Mouse (Mus musculus) ES-E14 (cell line): ENCODE measurements at regions not wholly inside any gene's neighbourhood (a gene's known extent, or its start where the extent isn't known, plus 50 kb on each side); places are given as distances from the start of the nearest gene placed in this dataset.

Experiments
- DNase-seq: peaks from one replicate; pipeline ENCODE4 v3.0.0-alpha.2; 2013; ENCODE audit warnings: low read depth, low spot score
- H3K27ac ChIP-seq: 2 replicates; pipeline ENCODE4 v1.5.1; 2012; ENCODE audit warnings: low read depth, mild to moderate bottlenecking, low read length, moderate library complexity, mixed read lengths; ENCODE audit not compliant: poor library complexity, insufficient read depth, severe bottlenecking
- H3K36me3 ChIP-seq: 2 replicates; pipeline ENCODE4 v1.6.1; 2012; ENCODE audit warnings: mild to moderate bottlenecking, low read length, moderate library complexity, mixed read lengths; ENCODE audit not compliant: control insufficient read depth, poor library complexity, insufficient read depth, severe bottlenecking
- H3K4me1 ChIP-seq, 2 experiments: fragments of 150-350 bp in 1 of 2; sonication (generic) in 1 of 2; 2 replicates each; pipeline ENCODE4 v1.6.1; 2012; ENCODE audit warnings: low read length in 2 of 2, mild to moderate bottlenecking in 1 of 2, mixed read lengths in 1 of 2; ENCODE audit not compliant: control insufficient read depth in 2 of 2, insufficient read depth in 2 of 2, poor library complexity in 1 of 2
- H3K4me3 ChIP-seq, 2 experiments: fragments of 150-350 bp in 1 of 2; sonication (generic) in 1 of 2; 2 replicates each; pipeline ENCODE4 v1.5.1; 2012; ENCODE audit warnings: low read length in 2 of 2, low read depth in 1 of 2, mild to moderate bottlenecking in 1 of 2, mixed read lengths in 1 of 2; ENCODE audit not compliant: insufficient read depth in 1 of 2, poor library complexity in 1 of 2, severe bottlenecking in 1 of 2
- H3K9ac ChIP-seq: 2 replicates; pipeline ENCODE4 v1.6.1; 2012; ENCODE audit warnings: low read depth, mild to moderate bottlenecking, low read length, mixed read lengths; ENCODE audit not compliant: poor library complexity, insufficient read depth, severe bottlenecking
- H3K9me3 ChIP-seq: fragments of 150-350 bp; sonication (generic); 2 replicates; pipeline ENCODE4 v1.6.1; 2012; ENCODE audit warnings: low read depth, mild to moderate bottlenecking, low read length; ENCODE audit not compliant: control insufficient read depth, insufficient read depth
- CHD2 ChIP-seq: IDR thresholded peaks from 2 replicates; pipeline ENCODE4 v1.6.1; 2014; ENCODE audit warnings: mild to moderate bottlenecking, low read depth, low read length, inconsistent platforms
- HCFC1 ChIP-seq: IDR thresholded peaks from 2 replicates; pipeline ENCODE4 v1.6.1; 2012; ENCODE audit warnings: low read length, inconsistent platforms, borderline replicate concordance; ENCODE audit not compliant: insufficient read depth
- MAFK ChIP-seq: IDR thresholded peaks from 2 replicates; pipeline ENCODE4 v1.6.1; 2014; ENCODE audit warnings: mild to moderate bottlenecking, low read depth, low read length, inconsistent platforms; ENCODE audit not compliant: insufficient read depth
- ZC3H11A ChIP-seq: IDR thresholded peaks from 2 replicates; pipeline ENCODE4 v1.6.1; 2012; ENCODE audit warnings: low read depth, mild to moderate bottlenecking, inconsistent platforms, low read length, borderline replicate concordance
- ZNF384 ChIP-seq: IDR thresholded peaks from 2 replicates; pipeline ENCODE4 v1.6.1; 2012; ENCODE audit warnings: low read depth, low read length, inconsistent platforms
- in situ Hi-C, 2 experiments: fragments of 600-800 bp; cut with MboI; formaldehyde crosslinking; loops; one replicate each; pipeline ENCODE4 v1.15.1; 2025; ENCODE audit warnings: low sequenced_read_pairs in 2 of 2, inconsistent platforms in 1 of 2; ENCODE audit not compliant: unreplicated experiment in 2 of 2

- no peaks in the 10 kb centered on the region for H3K36me3 ChIP-seq
- no peaks in the 10 kb centered on the region for H3K4me1 ChIP-seq
- H3K9me3 ChIP-seq = no peaks in the 10 kb centered on the region
- no peak overlapping the region for H3K27ac ChIP-seq
- H3K9ac ChIP-seq = no peak overlapping the region
- no peak overlapping the region for H3K4me3 ChIP-seq
- no peak for TF ChIP-seq MAFK
- TF ChIP-seq CHD2 = no peak
- no peak for TF ChIP-seq ZNF384
- TF ChIP-seq HCFC1 = no peak
- TF ChIP-seq ZC3H11A = no peak
- DNase-seq = no peak
- in situ Hi-C loops = no loop called here
Measured at GRCm38 (mm10) chr3:157371509-157371908, 162.5 kb upstream of the Zranb2 start.

GRCm38 (mm10) chr3:157373333-157373732, 160.6 kb upstream of the Zranb2 start:
- Histone ChIP-seq H3K36me3 (no peaks in the 10 kb centered on the region), H3K9me3 (no peaks in the 10 kb centered on the region), H3K9ac (no peak overlapping the region), H3K4me3 (no peak overlapping the region), H3K4me1 (no peaks in the 10 kb centered on the region), H3K27ac (no peak overlapping the region)
- in situ Hi-C loops = no loop called here
- TF ChIP-seq MAFK = no peak
- TF ChIP-seq CHD2 = no peak
- no peak for TF ChIP-seq ZC3H11A
- no peak for TF ChIP-seq HCFC1
- TF ChIP-seq ZNF384 = no peak
- no peak for DNase-seq

GRCm38 (mm10) chr3:157374178-157374577, 159.8 kb upstream of the Zranb2 start:
- Histone ChIP-seq H3K4me1 (no peaks in the 10 kb centered on the region), H3K4me3 (no peak overlapping the region), H3K9ac (no peak overlapping the region), H3K36me3 (no peaks in the 10 kb centered on the region), H3K27ac (no peak overlapping the region), H3K9me3 (no peaks in the 10 kb centered on the region)
- TF ChIP-seq CHD2 = no peak
- TF ChIP-seq MAFK = no peak
- no peak for TF ChIP-seq HCFC1
- TF ChIP-seq ZC3H11A = no peak
- in situ Hi-C loops = no loop called here
- DNase-seq = no peak

DNA sequence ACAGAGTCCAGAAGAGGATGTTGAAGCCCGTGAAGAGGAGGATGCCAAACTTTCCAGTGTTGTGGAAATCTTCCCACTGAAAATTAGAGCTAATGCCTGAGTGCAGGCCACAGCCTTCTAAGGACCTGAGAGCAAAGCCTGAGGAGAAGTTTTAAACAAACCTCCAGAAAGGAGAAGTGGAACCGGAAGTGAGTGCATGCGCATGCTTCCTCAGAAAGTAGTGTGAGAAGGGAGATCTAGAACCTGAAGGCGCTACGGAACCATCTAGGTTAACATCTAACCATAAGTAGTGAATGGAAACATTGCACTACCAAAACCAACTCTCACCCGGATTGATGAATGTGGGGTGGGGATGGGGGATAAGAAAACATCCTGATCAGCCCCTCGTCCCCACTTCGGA, 156.4 kb upstream of the Zranb2 start:
- DNase-seq = no peak
- no peaks in the 10 kb centered on the region for H3K9me3 ChIP-seq
- no peak overlapping the region for H3K4me3 ChIP-seq
- in situ Hi-C loops = no loop called here
- H3K36me3 ChIP-seq = no peaks in the 10 kb centered on the region
- H3K9ac ChIP-seq = no peak overlapping the region
- H3K4me1 ChIP-seq = no peaks in the 10 kb centered on the region
- TF ChIP-seq ZC3H11A (no peak), MAFK (no peak)
- H3K27ac ChIP-seq = no peak overlapping the region

DNA sequence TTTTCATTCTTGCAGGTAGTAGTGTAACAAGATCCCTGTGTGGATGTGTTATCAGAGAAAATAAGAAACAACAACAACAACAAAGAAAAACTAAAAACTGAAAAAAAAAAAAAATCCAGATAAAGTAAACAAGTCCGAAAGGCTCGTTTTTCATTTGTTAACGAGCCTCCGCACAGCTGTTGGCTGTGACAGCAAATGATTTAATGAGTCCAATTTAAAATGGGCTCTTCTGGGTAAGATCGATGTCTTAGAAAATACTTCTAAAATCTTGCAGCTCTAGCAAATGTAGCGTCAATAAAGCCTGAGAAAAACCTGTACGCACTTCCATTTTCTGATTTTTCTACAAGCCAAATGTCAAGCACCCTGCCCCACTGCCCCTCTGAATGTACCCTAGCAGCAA, 155.8 kb upstream of the Zranb2 start:
- H3K4me3 ChIP-seq = no peak overlapping the region
- no peak overlapping the region for H3K27ac ChIP-seq
- no peak overlapping the region for H3K9ac ChIP-seq
- in situ Hi-C loops = no loop called here
- no peaks in the 10 kb centered on the region for H3K9me3 ChIP-seq
- no peak for DNase-seq
- no peaks in the 10 kb centered on the region for H3K36me3 ChIP-seq
- no peaks in the 10 kb centered on the region for H3K4me1 ChIP-seq
- TF ChIP-seq MAFK (no peak), ZNF384 (no peak), ZC3H11A (no peak), CHD2 (no peak), HCFC1 (no peak)
